Mouse (Mus musculus): ENCODE measurements at regions not wholly inside any gene's neighbourhood (a gene's known extent, or its start where the extent isn't known, plus 50 kb on each side); places are given as distances from the start of the nearest gene placed in this dataset.

- Histone ChIP-seq H3K9me3 (ENCODE audit: control insufficient read depth, low read length) (no peaks in the 10 kb centered on the region), H3K36me3 (ENCODE audit: control insufficient read depth, insufficient read depth, low read length) (no peaks in the 10 kb centered on the region), H3K4me3 (ENCODE audit: low read depth, low read length) (no peak overlapping the region), H3K4me1 (replicated peaks; ENCODE audit: control insufficient read depth, insufficient read depth, low read length) (no peaks in the 10 kb centered on the region), H3K27ac (ENCODE audit: low read depth) (no peak overlapping the region), H3K9ac (ENCODE audit: low read length) (no peak overlapping the region), H3K27me3 (replicated peaks; ENCODE audit: control insufficient read depth, insufficient read depth, low read length) (no peaks in the 10 kb centered on the region), H3K4me2 (ENCODE audit: low read length) (no peak overlapping the region)
- no peak for ATAC-seq (replicated peaks; ENCODE audit: low FRiP score, low TSS enrichment, low read depth)
- WGBS, result 26% methylated on average over 3 of the region's 3 CpGs
- DNase-seq (ENCODE audit: low spot score), result no peak
Observed at GRCm38 (mm10) chr11:56269915-56270493, 229.2 kb upstream of the Nmur2 start.

- WGBS, result 93% methylated on average over 10 of the region's 10 CpGs
- ATAC-seq (replicated peaks; ENCODE audit: low FRiP score, low TSS enrichment, low read depth) (no peak), DNase-seq (ENCODE audit: low spot score) (no peak)
- Histone ChIP-seq H3K27ac (ENCODE audit: low read depth) (no peak overlapping the region), H3K9ac (ENCODE audit: low read length) (no peak overlapping the region), H3K36me3 (ENCODE audit: control insufficient read depth, insufficient read depth, low read length) (no peaks in the 10 kb centered on the region), H3K27me3 (replicated peaks; ENCODE audit: control insufficient read depth, insufficient read depth, low read length) (no peaks in the 10 kb centered on the region), H3K4me1 (replicated peaks; ENCODE audit: control insufficient read depth, insufficient read depth, low read length) (no peaks in the 10 kb centered on the region), H3K9me3 (ENCODE audit: control insufficient read depth, low read length) (no peaks in the 10 kb centered on the region), H3K4me3 (ENCODE audit: low read depth, low read length) (no peak overlapping the region), H3K4me2 (ENCODE audit: low read length) (no peak overlapping the region)
Observed at GRCm38 (mm10) chr11:56262726-56263125, 221.9 kb upstream of the Nmur2 start.

- Histone ChIP-seq H3K9me3 (ENCODE audit: control insufficient read depth, low read length) (no peaks in the 10 kb centered on the region), H3K27ac (ENCODE audit: low read depth) (no peak overlapping the region), H3K27me3 (replicated peaks; ENCODE audit: control insufficient read depth, insufficient read depth, low read length) (no peaks in the 10 kb centered on the region), H3K4me2 (ENCODE audit: low read length) (no peak overlapping the region), H3K9ac (ENCODE audit: low read length) (no peak overlapping the region), H3K36me3 (ENCODE audit: control insufficient read depth, insufficient read depth, low read length) (no peaks in the 10 kb centered on the region), H3K4me3 (ENCODE audit: low read depth, low read length) (no peak overlapping the region), H3K4me1 (replicated peaks; ENCODE audit: control insufficient read depth, insufficient read depth, low read length) (no peaks in the 10 kb centered on the region)
- DNase-seq (ENCODE audit: low spot score) (no peak), ATAC-seq (replicated peaks; ENCODE audit: low FRiP score, low TSS enrichment, low read depth) (no peak)
- WGBS, result 95% methylated on average over 2 of the region's 2 CpGs
Observed at GRCm38 (mm10) chr11:56256356-56256755, 215.5 kb upstream of the Nmur2 start.

- DNase-seq (ENCODE audit: low spot score) (no peak), ATAC-seq (replicated peaks; ENCODE audit: low FRiP score, low TSS enrichment, low read depth) (no peak)
- no peak overlapping the region for H3K4me3 ChIP-seq (ENCODE audit: low read depth, low read length)
- no peak overlapping the region for H3K4me2 ChIP-seq (ENCODE audit: low read length)
- H3K27me3 ChIP-seq (replicated peaks; ENCODE audit: control insufficient read depth, insufficient read depth, low read length), result no peaks in the 10 kb centered on the region
- H3K9ac ChIP-seq (ENCODE audit: low read length), result no peak overlapping the region
- 92% methylated on average over 3 of the region's 3 CpGs for WGBS
- H3K36me3 ChIP-seq (ENCODE audit: control insufficient read depth, insufficient read depth, low read length), result no peaks in the 10 kb centered on the region
- no peaks in the 10 kb centered on the region for H3K4me1 ChIP-seq (replicated peaks; ENCODE audit: control insufficient read depth, insufficient read depth, low read length)
- H3K27ac ChIP-seq (ENCODE audit: low read depth), result no peak overlapping the region
- H3K9me3 ChIP-seq (ENCODE audit: control insufficient read depth, low read length), result no peaks in the 10 kb centered on the region
Observed at GRCm38 (mm10) chr11:56254437-56254836, 213.6 kb upstream of the Nmur2 start.

GRCm38 (mm10) chr11:56247333-56247823 lies 206.6 kb upstream of the Nmur2 start:
- ATAC-seq (replicated peaks; ENCODE audit: low FRiP score, low TSS enrichment, low read depth) (no peak), DNase-seq (ENCODE audit: low spot score) (no peak)
- 19% methylated on average over 4 of the region's 4 CpGs for WGBS
- no peaks in the 10 kb centered on the region for H3K36me3 ChIP-seq (ENCODE audit: control insufficient read depth, insufficient read depth, low read length)
- H3K27ac ChIP-seq (ENCODE audit: low read depth), result no peak overlapping the region
- H3K9ac ChIP-seq (ENCODE audit: low read length), result no peak overlapping the region
- no peaks in the 10 kb centered on the region for H3K9me3 ChIP-seq (ENCODE audit: control insufficient read depth, low read length)
- no peaks in the 10 kb centered on the region for H3K27me3 ChIP-seq (replicated peaks; ENCODE audit: control insufficient read depth, insufficient read depth, low read length)
- no peak overlapping the region for H3K4me3 ChIP-seq (ENCODE audit: low read depth, low read length)
- H3K4me2 ChIP-seq (ENCODE audit: low read length), result no peak overlapping the region
- H3K4me1 ChIP-seq (replicated peaks; ENCODE audit: control insufficient read depth, insufficient read depth, low read length), result no peaks in the 10 kb centered on the region

GRCm38 (mm10) chr11:56246549-56247332 lies 205.9 kb upstream of the Nmur2 start:
- Histone ChIP-seq H3K4me3 (ENCODE audit: low read depth, low read length) (no peak overlapping the region), H3K4me1 (replicated peaks; ENCODE audit: control insufficient read depth, insufficient read depth, low read length) (no peaks in the 10 kb centered on the region), H3K36me3 (ENCODE audit: control insufficient read depth, insufficient read depth, low read length) (no peaks in the 10 kb centered on the region), H3K9me3 (ENCODE audit: control insufficient read depth, low read length) (no peaks in the 10 kb centered on the region), H3K4me2 (ENCODE audit: low read length) (no peak overlapping the region), H3K9ac (ENCODE audit: low read length) (no peak overlapping the region), H3K27ac (ENCODE audit: low read depth) (no peak overlapping the region), H3K27me3 (replicated peaks; ENCODE audit: control insufficient read depth, insufficient read depth, low read length) (no peaks in the 10 kb centered on the region)
- WGBS, result 61% methylated on average over 5 of the region's 5 CpGs
- ATAC-seq (replicated peaks; ENCODE audit: low FRiP score, low TSS enrichment, low read depth) (no peak), DNase-seq (ENCODE audit: low spot score) (no peak)

- Histone ChIP-seq H3K9ac (ENCODE audit: low read length) (no peak overlapping the region), H3K27ac (ENCODE audit: low read depth) (no peak overlapping the region), H3K36me3 (ENCODE audit: control insufficient read depth, insufficient read depth, low read length) (no peaks in the 10 kb centered on the region), H3K4me3 (ENCODE audit: low read depth, low read length) (no peak overlapping the region), H3K4me1 (replicated peaks; ENCODE audit: control insufficient read depth, insufficient read depth, low read length) (no peaks in the 10 kb centered on the region), H3K4me2 (ENCODE audit: low read length) (no peak overlapping the region), H3K27me3 (replicated peaks; ENCODE audit: control insufficient read depth, insufficient read depth, low read length) (no peaks in the 10 kb centered on the region), H3K9me3 (ENCODE audit: control insufficient read depth, low read length) (no peaks in the 10 kb centered on the region)
- 62% methylated on average over 2 of the region's 2 CpGs for WGBS
- ATAC-seq (replicated peaks; ENCODE audit: low FRiP score, low TSS enrichment, low read depth), result no peak
- DNase-seq (ENCODE audit: low spot score), result no peak
Observed at GRCm38 (mm10) chr11:56244951-56245350, 204.1 kb upstream of the Nmur2 start.

- Histone ChIP-seq H3K9me3 (ENCODE audit: control insufficient read depth, low read length) (no peaks in the 10 kb centered on the region), H3K27me3 (replicated peaks; ENCODE audit: control insufficient read depth, insufficient read depth, low read length) (no peaks in the 10 kb centered on the region), H3K4me1 (replicated peaks; ENCODE audit: control insufficient read depth, insufficient read depth, low read length) (no peaks in the 10 kb centered on the region), H3K27ac (ENCODE audit: low read depth) (no peak overlapping the region), H3K9ac (ENCODE audit: low read length) (no peak overlapping the region), H3K36me3 (ENCODE audit: control insufficient read depth, insufficient read depth, low read length) (no peaks in the 10 kb centered on the region), H3K4me3 (ENCODE audit: low read depth, low read length) (no peak overlapping the region), H3K4me2 (ENCODE audit: low read length) (no peak overlapping the region)
- 76% methylated on average over 8 of the region's 8 CpGs for WGBS
- no peak for DNase-seq (ENCODE audit: low spot score)
- no peak for ATAC-seq (replicated peaks; ENCODE audit: low FRiP score, low TSS enrichment, low read depth)
Observed at GRCm38 (mm10) chr11:56243447-56243846, 202.6 kb upstream of the Nmur2 start.

GRCm38 (mm10) chr11:56238745-56239144 lies 197.9 kb upstream of the Nmur2 start:
- Histone ChIP-seq H3K9ac (ENCODE audit: low read length) (no peak overlapping the region), H3K4me2 (ENCODE audit: low read length) (no peak overlapping the region), H3K27ac (ENCODE audit: low read depth) (no peak overlapping the region), H3K27me3 (replicated peaks; ENCODE audit: control insufficient read depth, insufficient read depth, low read length) (no peaks in the 10 kb centered on the region), H3K36me3 (ENCODE audit: control insufficient read depth, insufficient read depth, low read length) (no peaks in the 10 kb centered on the region), H3K4me1 (replicated peaks; ENCODE audit: control insufficient read depth, insufficient read depth, low read length) (no peaks in the 10 kb centered on the region), H3K9me3 (ENCODE audit: control insufficient read depth, low read length) (no peaks in the 10 kb centered on the region), H3K4me3 (ENCODE audit: low read depth, low read length) (no peak overlapping the region)
- ATAC-seq (replicated peaks; ENCODE audit: low FRiP score, low TSS enrichment, low read depth) (no peak), DNase-seq (ENCODE audit: low spot score) (no peak)
- 64% methylated on average over 4 of the region's 4 CpGs for WGBS
